Mouse (Mus musculus): ENCODE results near the gene Lrrc1. TPM values are rescaled to one million over a fixed set of nuclear protein-coding genes. Genes with fewer than 3 reads are reported as not detected.
"Not testable (repeated sequence)": the region's sequence is repeated elsewhere in the genome, so short reads cannot be mapped to it uniquely, and the experiment has no call there.

Gene Lrrc1
- 1 to 10 TPM; 7.3 to 7.8 TPM for total RNA-seq (2021)
- long read RNA-seq, experiment 1, partial matches to known transcripts: 0 of 3 reads
- long read RNA-seq, experiment 1, other reads (novel, unspliced or antisense): 2 of 3 reads
- long read RNA-seq, experiment 2, transcript Lrrc1-205 (14 exons, 3,121 nt): major isoform, 7 of 14 reads
- long read RNA-seq, experiment 2, partial matches to known transcripts: 2 of 14 reads
- long read RNA-seq, experiment 2, other reads (novel, unspliced or antisense): 5 of 14 reads

GRCm38 (mm10) chr9:77544354-77545067 lies at the start of gene Lrrc1:
TSS of gene Lrrc1 (minus strand) at chr9:77544870.
- DNase-seq (ENCODE audit: low spot score in 2 of 2): peak; percentile 85 to 87

GRCm38 (mm10) chr9:77592423-77592822 lies 47.8 kb upstream of the Lrrc1 start:
- no peak for DNase-seq (ENCODE audit: low spot score in 2 of 2)

DNA sequence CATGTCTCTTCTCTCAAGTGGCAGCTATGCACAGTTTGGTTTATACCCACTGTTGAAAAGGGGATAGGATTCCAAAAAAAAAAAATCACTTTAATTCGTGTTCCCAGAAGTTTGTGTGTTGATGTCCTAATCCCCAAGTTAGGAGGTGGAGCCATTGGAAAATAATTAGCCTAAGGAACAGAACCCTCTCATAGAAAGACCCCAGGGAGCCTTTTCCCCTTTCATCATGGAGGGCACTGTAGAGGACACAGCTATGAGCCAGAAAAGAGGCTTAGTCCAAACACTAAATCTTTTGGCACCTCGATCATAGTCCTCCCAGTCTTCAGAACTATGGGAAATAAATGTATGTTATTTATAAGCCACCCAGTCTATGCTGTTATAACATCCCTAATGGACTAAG lies 44.8 kb upstream of the Lrrc1 start:
- no peak for DNase-seq (ENCODE audit: low spot score in 2 of 2)

DNA sequence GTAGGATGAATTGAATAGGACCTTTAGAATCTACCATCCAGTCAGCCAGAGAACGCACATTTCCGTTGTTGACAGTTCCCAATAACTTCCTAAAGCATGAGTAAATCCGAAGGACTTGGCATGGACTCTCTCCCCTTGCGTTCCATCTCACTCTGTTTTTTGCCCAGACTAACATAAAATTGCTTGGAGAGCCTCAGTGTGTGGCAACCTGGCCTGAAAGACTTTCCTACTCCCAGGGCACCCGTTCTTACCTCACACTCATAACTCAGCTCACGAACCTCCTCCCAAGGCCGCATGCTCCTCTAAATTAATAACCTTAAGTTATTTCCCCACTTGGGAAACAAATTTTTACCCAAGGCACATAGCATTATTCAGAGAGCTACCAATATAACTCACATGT lies 42.9 kb upstream of the Lrrc1 start:
- no peak for DNase-seq (ENCODE audit: low spot score in 2 of 2)

- no peak for DNase-seq (ENCODE audit: low spot score in 2 of 2)
Measured at GRCm38 (mm10) chr9:77586806-77587591, 42.3 kb upstream of the Lrrc1 start.

DNA sequence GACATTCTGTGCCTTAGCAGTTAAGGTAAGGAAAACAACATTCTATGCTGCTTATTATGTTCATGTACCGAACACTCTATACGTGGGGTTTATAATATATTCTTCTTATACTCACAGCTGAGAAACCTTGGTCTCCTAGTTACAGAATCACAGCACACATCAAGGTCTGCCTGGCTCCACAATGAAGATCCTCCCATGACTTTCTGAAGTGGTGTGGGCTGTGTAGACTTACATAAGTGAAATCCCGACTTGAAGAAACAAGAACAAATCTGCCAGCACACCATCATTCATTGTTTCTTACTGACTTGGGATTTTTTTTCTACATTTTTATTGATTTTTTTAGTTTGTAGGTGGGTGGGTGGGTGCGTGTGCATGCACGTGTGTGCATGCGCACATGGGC lies 40.1 kb upstream of the Lrrc1 start:
- no peak for DNase-seq (ENCODE audit: low spot score in 2 of 2)

GRCm38 (mm10) chr9:77583302-77583701 lies 38.6 kb upstream of the Lrrc1 start:
- DNase-seq (ENCODE audit: low spot score in 2 of 2): no peak

DNA sequence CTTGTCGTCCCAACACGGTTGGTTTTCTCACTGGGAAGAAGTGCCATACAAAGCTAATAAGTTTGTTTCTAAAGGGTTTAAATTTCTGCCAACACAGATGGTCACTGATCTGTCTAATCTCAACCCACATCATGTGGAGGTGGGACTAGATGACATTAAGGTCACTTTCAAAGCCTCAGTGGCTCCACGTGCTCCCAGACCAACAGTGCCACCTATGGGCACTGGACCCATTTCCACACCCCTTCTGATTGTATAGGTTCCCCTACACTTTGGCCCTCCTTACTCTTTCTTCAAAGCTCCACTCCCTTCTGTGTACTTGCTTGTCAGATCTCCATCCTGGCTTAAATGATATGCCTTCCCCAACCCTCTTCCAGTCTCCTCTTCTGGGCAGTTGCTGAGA lies 35.2 kb upstream of the Lrrc1 start:
- no peak for DNase-seq (ENCODE audit: low spot score in 2 of 2)

- no peak for DNase-seq (ENCODE audit: low spot score in 2 of 2)
Measured at GRCm38 (mm10) chr9:77577931-77578330, 33.3 kb upstream of the Lrrc1 start.

DNA sequence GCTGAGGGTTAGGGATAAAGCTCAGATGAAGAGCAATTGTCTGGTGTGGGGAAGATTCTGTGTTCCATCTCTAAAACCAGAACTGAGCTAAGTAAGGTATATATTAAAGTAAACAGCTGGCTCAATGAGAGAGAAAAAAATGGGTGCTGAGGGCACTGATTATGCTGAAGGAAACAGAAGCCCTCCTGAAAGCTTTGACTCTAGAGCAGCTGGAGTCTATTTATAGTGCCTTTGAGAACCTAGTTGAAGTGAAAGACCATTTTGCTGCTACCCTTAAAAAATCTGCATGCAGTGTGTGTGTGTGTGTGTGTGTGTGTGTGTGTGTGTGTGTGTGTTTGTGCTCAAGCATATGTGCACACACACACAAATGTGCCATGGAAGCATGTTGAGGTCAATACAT lies 32.7 kb upstream of the Lrrc1 start:
- DNase-seq (ENCODE audit: low spot score in 2 of 2): no peak

DNA sequence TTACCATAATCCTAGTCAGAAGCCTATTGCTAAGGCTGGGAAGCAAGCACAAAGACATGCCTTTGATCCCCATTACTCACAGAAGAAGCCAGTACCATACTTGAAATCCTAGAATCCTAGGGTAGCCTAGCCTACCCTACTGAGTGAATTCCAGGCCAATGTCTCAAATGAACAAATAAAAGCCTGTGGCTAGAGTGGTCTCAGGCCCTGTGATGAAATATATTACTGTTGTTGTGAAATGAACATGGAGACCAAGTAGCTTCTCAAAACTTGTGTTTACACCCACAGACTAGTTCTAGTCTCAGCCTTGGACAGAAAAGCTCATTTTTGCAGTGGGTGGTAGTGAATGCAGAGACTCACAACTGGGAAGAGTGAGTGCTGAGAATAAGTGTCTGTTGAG lies 31.6 kb upstream of the Lrrc1 start:
- no peak for DNase-seq (ENCODE audit: low spot score in 2 of 2)

DNA sequence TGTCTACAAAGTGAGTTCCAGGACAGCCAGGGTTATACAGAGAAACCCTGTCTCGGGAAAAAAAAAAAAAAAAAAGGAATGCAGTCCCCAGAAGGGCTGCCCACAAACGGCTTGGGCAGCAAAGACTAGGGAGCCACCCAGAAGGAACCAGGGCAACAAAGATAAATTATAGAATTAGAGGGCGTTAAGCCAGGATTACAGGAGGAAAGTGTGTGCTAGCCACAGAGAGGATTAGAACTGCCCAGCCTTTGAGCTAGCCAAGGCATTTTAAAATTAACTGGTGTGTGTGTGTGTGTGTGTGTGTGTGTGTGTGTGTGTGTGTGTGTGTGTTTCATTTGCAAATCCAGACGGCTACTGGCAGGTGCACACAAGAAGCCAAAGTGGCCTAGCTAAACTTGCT lies 30.3 kb upstream of the Lrrc1 start:
- DNase-seq (ENCODE audit: low spot score in 2 of 2): not testable (repeated sequence)

GRCm38 (mm10) chr9:77571851-77572250 lies 27.2 kb upstream of the Lrrc1 start:
- no peak for DNase-seq (ENCODE audit: low spot score in 2 of 2)

DNA sequence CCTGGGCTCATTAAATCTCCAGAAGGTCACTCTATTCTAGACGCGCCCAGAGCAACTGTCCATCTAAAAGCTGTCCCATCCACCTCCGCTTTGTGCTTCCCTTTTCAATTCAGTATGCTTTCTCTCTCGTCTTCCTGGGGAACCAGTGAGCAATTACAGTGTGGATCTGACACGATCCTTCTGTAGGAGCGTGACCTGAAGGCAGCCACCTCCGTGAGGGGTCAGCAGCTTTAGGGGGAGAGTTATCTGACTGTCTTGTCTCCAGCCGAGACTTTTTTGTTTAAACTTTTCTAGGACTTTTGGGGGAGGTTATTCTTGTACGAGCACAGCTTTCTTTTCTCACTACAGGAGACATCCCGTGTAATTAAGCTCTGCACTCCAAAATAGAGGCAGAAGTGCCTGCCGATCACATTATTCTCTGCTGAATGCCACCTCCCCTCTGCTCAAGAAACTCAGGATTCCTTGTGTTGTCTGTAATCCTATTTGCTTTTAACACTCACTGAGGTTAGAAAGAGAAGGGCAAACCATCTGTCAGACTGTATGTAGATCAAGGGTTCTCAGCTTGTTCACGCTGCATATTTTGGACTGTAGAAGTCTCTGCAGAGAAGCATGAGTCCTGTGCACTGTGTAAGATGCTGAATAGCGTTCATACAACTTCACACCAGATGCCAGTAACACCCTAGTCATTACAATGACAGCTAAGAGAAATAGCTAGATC lies 24.3 kb upstream of the Lrrc1 start:
- DNase-seq (ENCODE audit: low spot score in 2 of 2): no peak

GRCm38 (mm10) chr9:77561827-77562226 lies 17.2 kb upstream of the Lrrc1 start:
- no peak for DNase-seq (ENCODE audit: low spot score in 2 of 2)

- no peak for DNase-seq (ENCODE audit: low spot score in 2 of 2)
Measured at GRCm38 (mm10) chr9:77557963-77558362, 13.3 kb upstream of the Lrrc1 start.

DNA sequence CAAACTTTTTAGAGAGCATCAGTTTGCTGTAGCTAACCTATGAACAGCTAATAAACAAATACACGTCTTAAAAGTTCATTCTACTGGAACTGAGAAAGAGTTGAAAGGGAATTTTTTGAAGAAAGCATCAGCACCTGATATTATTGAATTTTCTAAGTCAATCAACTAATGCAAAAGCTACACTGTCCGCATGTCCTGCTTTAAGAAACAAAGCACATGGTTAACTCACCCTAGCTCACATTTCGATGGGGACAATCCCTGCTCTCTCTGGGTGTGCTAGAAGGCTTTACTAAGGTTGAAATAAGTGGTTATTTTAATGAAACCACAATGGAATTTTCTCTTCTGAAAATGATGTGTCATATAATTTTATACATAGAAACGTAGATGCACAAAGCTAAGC lies 12.5 kb upstream of the Lrrc1 start:
- DNase-seq (ENCODE audit: low spot score in 2 of 2): no peak

- no peak for DNase-seq (ENCODE audit: low spot score in 2 of 2)
Measured at GRCm38 (mm10) chr9:77556435-77556834, 11.8 kb upstream of the Lrrc1 start.

DNA sequence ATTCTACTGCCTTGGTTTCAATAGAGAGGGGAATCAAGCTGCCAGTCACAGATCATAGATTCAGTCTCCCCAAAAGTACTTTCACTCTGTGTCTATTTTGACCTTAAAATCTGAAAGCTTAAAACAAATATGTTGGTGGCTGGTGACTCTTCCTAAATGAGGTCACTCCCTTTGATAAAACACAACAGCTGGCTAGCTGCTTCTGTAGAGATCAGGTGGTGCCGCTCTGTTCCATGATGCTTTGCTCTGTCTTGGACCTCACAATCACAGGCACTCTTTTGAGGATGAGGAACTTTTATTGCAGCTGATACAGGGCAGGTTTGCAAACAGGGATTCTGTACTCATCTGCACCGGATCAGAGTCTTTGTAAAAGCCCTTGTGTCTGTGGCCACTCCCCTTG lies 8.8 kb upstream of the Lrrc1 start:
- DNase-seq (ENCODE audit: low spot score in 2 of 2): no peak

- DNase-seq (ENCODE audit: low spot score in 2 of 2): no peak
Measured at GRCm38 (mm10) chr9:77551036-77551512, 6.4 kb upstream of the Lrrc1 start.

DNA sequence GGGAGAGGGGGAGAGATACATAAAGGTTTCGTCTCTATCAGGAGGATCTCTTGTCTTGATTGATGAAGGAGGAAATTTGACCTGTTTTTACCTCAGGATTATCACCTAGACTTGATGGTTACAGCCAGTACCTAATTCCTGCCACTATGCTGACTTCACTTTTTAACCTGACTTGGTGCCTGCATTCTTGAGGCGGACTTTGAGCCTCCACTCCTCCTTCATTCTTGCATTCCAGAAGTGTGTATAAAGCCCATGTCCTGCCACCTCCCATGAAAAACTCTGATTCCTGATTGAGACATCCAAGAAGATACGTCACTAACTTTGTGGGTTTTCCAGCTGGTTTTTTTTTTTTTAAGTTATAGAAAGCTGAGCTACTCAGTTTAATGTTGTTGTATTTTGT lies 1.3 kb upstream of the Lrrc1 start:
- no peak for DNase-seq (ENCODE audit: low spot score in 2 of 2)

GRCm38 (mm10) chr9:77545068-77545421 lies 375 bp upstream of the Lrrc1 start:
- no peak for DNase-seq (ENCODE audit: low spot score in 2 of 2)

All from layer of hippocampus, postnatal 14 days (tissue).